Mouse (Mus musculus) liver (tissue): ENCODE measurements at regions not wholly inside any gene's neighbourhood (a gene's known extent, or its start where the extent isn't known, plus 50 kb on each side); places are given as distances from the start of the nearest gene placed in this dataset.

Experiments used
- DNase-seq: peaks from one replicate; pipeline ENCODE4 v3.0.0-alpha.2; 2020; ENCODE audit warnings: mixed read lengths

DNA sequence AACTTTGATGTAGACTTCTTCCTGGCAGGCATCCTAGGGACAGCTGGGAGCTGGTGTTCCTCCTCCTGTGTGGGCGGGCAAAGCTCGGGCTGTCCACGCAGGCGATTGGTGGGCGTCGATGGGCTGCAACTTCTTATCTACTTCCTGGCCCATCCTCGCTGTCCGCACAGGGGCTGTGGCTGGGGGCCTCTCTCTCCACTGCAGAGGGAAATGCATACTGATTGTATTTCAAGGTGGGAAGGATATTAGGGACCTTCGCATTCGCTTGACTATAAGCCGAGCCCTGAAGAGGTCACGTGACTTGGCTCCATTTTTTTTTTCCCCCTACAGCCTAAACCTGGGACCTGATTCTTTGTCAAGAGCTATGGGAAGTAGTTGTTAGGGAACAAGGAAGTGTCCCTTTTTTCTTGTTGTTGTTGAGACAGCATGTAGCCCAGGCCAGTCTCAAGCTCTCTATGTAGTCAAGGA is 164.4 kb upstream of the Ubr2 start:
- DNase-seq: peak; percentile 78

DNA sequence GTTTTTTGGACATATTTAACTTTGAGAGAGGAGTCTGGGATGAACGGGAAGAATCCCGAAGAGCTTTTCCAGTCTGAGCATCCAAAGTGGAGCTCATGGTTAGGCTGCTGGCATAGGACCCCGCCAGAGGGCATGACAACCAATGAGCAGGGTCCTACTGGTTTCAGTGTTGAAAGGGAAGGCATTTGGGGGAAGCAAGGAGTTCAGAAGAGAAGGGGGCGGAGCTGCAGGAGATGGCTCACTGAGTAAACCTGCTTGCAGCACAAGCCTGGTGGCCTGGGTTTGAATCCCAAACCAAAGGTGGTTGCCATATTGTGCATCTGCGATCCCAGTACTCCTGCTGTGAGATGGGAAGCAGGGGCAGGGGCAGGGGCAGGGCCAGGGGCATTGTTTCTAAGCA is 161.4 kb upstream of the Ubr2 start:
- DNase-seq: no peak

DNA sequence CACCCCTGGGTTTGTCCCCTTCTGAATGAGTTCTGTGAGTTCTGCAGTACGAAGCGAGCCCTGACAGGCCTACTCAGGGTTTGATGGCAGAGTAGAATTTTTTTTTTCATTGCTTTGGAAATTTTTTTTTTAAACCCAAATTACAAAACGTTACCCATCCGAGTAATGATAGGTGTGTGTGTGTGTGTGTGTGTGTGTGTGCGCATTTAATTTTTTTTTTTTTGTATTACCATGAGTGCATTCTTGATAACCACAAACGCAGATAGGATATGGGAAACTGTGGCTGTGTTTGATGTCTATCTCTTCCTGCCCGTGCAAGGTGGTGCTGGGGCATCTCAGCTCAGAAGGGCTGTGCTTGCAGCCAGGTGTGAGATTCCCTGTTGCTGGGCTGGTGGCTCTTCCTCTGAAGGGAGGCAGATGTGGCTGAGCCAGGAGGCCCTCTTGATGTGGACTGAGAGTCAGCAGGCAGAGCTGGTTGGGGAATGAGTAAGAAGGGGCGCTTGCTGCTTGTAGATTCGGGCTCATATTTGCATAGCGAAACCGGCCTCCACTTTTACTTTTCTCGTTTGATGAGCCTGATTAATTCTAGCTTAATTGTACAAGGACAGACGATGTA is 160.7 kb upstream of the Ubr2 start:
- DNase-seq: no peak

DNA sequence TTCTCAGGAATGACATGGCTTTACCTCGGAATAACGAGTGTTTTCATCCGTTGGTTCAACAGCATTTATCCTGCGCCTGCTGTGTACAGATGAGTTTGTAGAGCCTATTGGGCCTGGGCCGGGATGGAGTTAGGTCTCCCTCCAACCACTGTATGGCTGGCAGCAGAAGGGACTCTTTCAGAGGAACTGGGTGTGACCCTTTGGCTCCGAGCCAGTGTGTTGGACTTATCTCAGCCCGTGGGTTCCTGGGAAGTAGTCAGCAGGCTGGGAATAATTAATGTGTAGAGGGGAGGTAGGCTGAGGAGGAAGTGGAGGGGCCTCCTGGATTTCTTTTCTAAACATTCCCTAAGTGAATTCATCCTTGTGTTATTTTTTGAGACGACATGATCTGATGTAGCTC is 157.7 kb upstream of the Ubr2 start:
- peak; percentile 41 for DNase-seq

DNA sequence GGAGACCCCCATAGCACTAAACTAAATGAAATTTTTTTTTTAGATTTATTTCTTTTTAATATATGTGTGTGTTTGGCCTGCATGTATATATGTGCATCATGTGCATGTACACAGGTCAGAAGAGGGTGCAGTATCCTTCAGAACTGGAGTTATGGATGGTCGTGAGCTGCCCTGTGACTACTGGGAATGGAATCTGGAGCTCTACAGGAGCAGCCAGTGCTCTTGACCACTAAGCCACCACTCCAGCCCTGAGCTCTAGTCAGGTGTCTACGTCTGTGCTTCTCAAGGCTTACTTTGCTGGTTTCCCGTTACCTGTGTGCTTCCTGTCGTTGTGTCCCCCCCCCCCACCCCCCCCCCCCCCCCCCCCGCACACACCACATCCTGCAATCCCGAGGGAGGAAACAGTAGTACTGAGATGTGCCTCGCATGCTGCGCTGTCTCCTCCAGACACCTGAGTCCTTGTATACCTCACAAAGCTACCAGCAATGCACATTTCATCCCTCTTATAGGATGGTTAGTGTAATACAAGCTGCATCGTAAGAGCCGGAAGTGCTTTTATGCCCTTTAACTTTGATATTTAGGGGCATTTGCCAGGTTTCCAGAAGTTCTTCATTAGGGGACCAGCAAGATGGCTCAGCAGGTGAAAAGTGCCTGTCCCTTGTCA is 153.5 kb upstream of the Ubr2 start:
- no peak for DNase-seq

DNA sequence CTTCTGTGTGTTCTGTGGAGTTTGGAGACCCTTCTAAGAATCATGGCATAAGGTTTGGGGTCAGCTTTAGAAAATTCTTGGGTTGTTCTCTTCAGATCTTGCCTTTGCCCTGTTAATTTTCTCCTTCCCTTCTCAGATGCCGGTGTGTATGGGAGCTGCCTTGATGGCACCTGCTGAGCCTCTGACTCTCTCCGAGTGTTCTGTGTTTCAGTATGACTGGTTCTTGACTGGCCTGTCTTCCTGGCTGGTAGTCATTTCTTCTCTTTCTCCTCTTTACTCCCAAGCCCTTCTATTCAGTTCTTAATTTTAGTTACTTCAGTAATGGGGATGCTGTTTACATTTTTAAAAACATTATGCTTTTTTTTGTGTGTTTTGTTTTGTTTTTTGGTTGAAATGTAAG is 152.1 kb upstream of the Ubr2 start:
- DNase-seq: no peak

DNA sequence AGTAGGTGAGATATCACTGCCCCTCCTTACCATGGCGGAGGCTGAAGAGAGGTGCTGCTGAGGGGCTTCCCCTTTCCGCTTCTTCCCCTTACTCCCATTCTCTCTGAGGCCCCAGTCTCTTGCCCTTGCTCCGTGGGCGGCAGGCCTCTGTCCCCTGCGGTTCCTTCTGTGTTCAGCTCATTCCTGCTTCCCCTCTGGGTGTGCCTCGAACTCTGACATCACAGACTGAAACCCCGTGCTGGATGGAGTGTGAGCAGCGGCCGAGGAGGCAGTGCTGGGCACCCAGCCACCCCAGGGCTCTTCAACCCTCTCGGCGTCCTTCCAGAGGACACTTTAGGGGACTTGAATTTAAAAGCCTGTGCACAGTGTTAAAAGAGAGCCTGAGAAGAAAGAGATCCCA is 145.9 kb upstream of the Ubr2 start:
- peak; percentile 3 for DNase-seq

DNA sequence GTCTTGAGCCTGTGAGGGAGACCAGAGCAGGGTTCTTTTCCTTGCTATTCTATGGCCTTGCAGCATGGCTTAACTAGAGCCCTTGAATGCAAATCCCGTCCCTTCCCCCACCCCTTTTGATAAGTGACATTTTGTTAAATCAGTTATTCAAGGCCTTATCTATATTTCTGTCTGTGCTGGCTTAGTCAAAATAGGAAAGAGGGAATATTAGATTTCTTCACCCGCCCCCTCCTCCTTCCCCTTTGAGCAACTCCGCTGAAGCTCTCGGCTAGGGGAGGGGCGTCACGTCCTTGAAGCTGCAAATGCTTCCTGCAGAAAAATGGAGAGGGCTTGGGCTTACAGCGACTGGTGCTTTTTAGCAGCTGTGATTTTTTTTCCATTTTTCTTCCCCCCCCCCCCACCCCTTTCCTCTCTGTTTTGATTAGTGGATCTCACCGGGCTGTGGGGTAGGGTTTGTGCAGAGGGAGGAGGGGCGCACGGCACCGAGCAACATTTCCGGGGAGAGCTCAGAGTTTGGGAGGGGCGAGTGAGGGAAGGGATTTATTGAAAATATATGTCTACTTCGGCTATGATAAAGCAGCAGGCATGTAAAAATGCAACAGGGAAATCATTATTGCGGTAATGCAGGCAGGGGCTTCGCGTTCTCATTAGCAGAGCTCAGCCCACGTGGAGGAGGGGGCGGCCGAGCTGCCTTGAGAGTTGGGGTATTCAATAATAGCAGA is 141.4 kb upstream of the Ubr2 start:
- peak; percentile 42 for DNase-seq

DNA sequence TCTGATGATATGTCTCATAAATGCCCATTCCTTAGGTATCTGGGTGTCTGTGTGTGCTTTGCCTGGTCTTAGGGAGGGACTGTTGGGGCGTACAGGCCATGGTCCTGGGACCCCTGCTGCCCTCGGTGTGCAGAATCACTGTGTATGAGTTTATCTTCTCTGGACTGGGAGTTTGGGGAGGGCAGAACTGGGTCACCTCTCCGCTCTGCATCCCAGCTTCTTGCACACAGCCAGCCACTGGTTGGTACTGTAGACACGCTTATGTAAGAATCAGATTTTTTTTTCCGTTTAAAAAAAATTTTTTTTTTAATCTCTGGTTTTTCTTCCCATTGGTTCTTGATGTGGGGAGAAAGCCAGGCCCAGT is 140.8 kb upstream of the Ubr2 start:
- no peak for DNase-seq

DNA sequence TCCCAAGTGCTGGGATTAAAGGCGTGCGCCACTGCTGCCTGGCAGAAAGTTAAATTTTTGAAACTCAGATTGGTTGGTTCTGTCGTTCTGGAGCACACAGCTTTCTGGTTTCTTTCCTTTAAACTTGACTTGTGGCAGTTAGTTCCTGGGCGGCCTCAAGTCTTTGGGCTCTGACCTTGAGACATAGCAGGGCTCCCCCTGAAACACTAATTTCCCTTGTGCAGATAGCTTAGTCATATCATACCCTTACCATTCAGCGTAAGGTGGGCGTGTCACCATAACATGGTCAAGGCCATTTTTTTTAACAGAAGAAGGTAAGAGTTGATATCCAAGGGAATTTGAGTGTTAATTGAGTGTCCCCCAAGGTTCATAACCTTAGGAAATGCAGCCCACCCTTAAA is 140.3 kb upstream of the Ubr2 start:
- no peak for DNase-seq

DNA sequence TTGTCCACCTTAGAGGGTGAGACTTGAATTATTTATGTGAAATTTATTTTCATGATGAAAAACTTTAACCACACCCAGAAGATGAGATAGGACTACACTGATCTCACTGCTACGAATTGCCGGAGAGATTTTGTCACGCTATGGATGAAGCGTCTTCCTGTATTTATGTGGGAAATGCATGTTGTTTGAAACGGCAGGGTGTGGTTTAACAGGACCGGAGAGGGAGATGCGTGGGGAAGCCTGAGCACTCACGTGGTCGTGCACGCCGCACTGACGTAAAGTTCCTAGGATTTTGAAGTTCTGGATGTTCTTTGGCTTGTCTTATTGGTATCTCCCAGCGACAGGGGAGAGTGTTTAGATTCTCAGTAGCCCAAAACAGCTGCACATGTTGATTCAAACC is 139.3 kb upstream of the Ubr2 start:
- no peak for DNase-seq

DNA sequence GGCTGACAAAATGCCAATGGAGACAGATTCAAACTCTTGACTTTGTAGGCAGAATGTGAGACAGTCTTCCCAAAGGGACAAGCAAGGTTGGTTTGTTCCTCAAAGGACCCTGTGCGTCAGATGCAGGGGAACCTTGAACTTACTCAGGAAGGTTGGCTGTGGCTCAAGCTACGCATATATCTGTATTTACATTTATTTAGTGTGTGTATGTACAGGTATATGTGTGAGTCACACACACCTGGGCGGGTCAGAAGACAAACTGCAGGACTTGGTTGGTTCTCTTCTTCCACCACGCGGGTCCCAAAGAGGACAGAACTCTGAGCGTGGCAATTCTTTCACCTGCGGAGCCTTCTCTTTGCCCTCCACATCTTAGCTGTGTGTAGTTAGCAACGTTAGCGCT is 138.8 kb upstream of the Ubr2 start:
- DNase-seq: no peak

DNA sequence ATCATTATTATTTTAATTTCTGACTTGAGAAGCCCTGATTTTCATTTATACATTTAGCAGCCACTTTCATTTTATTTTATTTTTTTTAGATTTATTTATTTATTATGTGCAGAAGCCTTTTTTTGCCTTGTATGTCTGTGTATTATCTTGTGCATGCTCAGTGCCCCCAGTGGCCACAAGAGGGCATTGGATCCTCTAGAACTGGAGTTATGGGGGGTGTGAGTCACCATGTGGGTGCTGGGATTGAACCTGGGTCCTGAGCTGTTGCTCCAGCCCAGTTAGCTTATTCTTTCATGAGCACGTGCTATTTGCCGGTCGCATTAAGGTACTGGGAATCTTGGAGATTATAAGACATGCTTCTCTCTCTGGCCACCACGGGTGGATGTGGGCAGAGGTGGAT is 136.3 kb upstream of the Ubr2 start:
- DNase-seq: no peak

DNA sequence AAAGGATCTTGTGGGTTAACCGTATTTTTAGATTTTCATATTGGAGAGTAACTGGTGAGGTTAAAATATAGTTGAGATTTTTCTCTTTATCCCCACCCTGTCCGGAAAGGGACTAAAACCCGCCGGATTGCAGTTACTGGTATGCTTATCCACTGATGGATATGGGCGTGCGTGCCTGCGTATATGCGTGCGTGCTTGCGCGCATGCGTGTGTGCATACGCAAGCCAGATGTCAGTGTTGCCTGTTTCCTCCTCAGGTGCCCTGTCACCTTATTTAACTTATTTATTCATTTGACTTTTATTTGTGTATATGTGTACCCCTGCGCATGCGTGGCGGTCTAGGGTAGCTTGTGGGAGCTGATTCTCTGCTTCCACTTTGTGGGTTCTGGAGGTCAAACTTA is 135.2 kb upstream of the Ubr2 start:
- DNase-seq: no peak

DNA sequence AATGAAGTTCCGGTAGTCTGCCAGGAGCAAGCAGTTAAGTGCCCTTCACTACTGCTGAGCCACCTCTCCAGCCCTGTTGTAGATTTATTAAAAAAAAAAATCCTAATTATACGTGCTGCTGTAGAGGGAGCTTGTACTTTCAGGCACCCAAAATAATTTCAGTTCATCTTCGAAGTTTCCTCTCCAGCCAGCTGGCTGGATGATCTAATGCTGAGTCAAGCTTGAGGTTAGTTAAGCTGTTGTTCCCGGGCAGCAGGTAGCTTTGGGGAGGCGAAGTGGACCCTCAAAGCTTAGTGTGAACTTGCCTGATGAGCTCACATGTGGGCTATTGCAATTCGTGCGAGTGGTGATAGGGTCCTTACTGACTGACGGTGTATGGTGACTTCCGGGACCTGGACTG is 134.6 kb upstream of the Ubr2 start:
- DNase-seq: no peak

DNA sequence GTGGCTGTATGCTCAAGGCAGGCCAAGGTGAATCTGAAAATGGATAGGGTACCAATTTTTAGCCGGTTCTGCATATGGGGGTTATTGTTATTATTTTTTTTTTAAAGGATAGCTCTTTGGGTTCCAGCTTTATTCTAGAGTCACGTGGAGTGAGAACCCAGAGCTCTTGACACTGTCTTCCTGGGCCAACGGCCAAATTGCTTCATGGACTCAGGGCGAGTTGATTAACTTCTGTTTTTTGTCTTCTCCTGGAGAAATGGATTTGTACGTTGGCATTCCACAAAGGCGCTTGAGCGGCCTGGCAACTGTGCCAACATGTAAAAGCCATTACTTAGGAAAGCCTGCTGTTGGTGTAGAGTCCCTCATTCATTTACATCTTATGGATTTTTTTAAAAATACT is 134.1 kb upstream of the Ubr2 start:
- DNase-seq: no peak

DNA sequence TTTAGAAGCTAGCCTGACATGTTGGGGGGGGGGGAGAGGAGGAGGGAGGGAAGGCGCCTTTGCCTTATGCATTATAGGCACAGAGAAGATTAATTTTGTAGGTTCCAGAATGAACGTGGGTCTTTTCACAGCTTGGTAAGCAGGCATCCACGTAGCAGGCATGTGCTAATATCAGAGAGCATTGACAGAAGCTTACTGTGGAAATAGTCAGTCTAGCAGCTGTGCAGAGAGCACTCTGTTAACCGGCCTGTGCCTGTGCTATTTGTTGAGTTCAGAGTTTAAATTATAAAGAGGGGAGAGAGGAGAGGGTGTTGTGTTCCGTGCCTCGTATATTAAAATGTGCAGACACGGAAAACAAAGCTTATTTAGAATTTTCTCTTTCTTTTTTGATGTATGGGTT is 133.5 kb upstream of the Ubr2 start:
- no peak for DNase-seq

DNA sequence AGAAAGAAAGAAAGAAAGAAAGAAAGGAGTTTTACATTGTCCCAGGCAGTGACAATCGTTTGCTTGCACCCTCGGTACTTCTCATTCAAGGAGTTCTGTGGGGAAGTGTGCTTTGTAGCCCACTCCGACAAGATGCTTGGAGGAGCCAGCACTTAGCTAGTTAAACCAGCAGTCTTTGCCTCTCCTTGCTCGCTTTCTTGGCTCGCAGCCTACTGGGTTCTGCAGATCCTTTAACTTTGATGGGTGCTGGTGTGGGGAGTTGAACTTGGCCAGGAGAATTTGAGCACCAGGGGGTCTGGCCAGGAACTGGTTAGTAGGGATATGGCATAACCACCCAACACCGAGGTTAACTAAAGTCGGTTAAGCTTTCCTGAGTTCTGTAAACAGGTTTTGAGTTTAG is 132.5 kb upstream of the Ubr2 start:
- DNase-seq: no peak

DNA sequence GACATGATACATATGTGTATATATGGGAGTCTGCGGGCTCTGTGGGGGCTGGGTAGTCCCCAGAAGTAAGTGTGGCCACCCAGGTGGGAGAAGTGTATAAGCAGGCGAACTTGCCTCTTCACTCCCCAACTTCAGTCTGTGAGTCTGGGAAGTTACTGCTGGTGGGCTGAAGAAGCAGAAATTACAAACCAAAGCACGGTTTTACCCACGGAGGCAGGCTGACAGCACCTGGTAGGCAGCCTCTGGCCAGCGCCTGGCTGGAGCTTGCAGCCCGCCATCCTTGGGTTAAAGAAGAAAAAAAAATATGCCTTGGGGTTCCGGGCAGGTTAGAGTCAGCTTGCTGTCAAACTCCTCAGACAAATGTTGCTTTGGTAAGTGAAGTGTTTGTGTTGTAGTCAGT is 131.9 kb upstream of the Ubr2 start:
- DNase-seq: no peak

DNA sequence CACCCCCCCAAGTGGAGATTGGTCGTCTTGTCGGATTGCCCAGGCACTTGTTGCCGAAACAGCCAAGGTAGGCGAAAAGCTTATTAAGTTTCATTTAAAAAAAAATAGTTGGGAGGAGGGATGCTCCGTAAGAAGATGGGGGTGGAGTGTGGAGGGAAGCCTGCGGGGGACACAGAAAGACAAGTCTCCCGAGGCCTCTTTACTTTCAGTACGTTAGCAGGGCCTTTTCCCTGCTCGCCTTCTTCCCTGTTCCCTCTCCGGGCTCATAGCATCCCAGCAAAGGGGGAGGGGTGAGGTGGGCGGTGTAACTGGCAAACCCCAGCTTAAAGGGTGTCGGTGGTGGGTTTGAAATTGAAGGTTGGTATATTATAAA is 131.5 kb upstream of the Ubr2 start:
- no peak for DNase-seq

DNA sequence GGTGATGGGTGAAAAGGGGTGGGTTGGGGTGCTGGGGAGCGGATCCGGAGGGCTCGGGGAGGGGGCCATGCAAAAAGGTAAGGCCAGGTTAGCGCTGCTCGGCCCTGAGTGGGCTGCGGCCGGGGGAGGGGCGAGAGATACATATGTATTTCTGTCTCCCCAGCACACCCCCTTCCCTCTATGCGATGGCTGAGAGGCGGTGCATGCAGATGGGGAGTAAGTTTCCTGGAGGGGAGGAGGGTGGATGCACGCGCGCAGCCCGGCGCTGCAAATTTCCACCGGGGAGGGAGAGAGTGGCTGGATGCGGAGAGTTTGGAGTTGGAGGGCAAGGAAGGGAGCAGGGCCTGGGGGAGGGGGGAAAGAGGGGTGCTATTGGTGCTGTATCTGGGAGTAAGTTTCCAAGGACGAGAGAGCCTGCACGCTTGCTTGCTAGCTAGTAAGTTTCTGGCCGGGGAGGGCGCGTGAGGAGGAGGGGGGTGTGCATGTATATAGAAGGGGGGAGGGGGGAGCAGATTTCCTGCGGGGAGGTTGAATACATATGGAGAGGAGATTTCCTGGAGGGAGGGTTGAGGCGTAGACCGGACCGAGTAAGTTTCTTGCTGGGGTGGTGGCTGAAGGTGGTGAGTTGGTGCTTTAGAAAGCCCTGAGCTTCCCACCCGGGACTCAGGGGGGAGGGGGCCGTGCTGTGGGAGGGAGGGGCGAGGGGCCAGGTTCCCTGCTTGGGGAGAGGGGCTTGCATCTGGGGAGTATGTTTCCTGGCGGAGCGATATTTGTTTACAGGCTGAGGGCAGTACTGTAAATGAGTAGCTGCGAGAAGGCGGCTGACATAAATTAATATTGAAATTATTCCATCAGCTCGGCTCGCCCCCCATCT is 130.8 kb upstream of the Ubr2 start:
- peak; percentile 67 for DNase-seq

DNA sequence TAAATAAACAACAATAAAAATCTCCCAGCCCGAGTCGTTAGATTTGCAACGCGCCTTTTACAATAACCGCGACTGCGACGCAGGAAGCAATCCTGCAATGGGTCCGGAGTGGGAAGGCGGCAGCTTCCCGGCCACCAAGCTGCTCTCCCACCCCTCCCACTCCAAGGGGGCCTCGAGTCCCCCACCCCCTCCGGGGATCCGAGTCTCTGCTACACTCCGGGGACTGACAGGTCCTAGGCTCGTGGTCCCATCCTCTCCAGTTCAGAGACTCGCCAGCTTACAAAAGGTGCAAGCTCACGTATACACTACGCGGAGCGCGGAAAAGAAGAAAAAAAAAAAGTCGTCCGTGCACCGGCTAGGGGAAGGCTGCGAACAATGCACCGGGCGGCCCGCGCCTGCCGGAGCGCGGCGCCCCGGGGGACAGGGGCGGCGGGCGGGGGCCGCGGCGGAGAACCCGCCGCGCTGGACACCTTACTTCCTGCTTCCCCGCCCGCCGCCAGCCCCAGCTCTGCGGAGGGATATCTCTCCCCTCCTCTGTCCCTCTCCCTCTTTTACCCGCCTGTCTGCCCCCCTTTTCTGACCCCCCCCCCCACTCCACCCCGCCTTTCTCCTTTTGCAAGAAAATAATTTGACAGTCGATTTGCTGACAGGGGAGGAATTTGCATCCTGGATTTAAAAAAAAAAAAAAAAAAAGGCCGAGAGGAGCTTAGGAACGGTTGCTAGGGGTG is 130.0 kb upstream of the Ubr2 start:
- DNase-seq: peak; percentile 71

DNA sequence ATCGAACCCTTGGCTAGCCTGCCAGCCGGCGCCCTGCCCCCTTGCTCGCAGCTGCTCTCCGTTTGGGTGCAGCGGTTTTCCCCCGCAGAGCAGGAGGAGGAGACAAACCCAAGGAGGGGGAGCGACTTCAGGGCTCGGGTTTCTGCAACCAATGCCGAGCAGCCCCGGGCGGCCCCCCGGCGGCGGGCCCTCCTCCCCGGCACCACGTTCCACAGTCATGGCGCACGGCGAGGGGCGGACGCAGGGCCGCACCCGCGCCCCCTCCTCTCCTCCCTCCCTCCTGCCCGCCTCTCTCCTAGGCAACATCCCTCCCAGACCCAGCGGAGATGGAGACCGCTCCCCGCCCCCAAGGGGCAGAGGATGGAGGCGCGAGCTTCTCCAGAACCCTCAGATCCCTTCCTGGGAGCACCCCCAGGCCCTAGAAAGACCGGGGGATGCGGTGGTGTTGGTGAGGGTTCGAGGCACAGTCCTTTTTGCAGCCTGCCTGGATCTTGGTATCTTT is 129.4 kb upstream of the Ubr2 start:
- peak; percentile 84 for DNase-seq
